Mouse (Mus musculus) neural tube, embryonic 12.5 days (tissue): ENCODE measurements around the gene Gm28308. TPM values are rescaled to one million over a fixed set of nuclear protein-coding genes. Genes with fewer than 3 reads are reported as not detected.

Experiments used
- ATAC-seq: fragments of 200-750 bp; cut with Nextera tagmentation; 2 replicates; pipeline ENCODE4 v1.8.0; 2017; ENCODE audit warnings: low read depth, mild to moderate bottlenecking, moderate TSS enrichment, moderate library complexity; ENCODE audit not compliant: low FRiP score
- H3K27ac ChIP-seq: fragments of 300-500 bp; sonication (generic); 2 replicates; pipeline ENCODE4 v1.5.1; 2016
- H3K27me3 ChIP-seq: fragments of 300-500 bp; sonication (generic); replicated peaks from 2 replicates; pipeline ENCODE4 v1.6.1; 2016; ENCODE audit warnings: mild to moderate bottlenecking
- H3K36me3 ChIP-seq: fragments of 300-500 bp; sonication (generic); 2 replicates; pipeline ENCODE4 v1.6.1; 2016; ENCODE audit warnings: mild to moderate bottlenecking
- H3K4me1 ChIP-seq: fragments of 300-500 bp; sonication (generic); 2 replicates; pipeline ENCODE4 v1.6.1; 2016
- H3K4me2 ChIP-seq: fragments of 300-500 bp; sonication (generic); replicated peaks from 2 replicates; pipeline ENCODE4 v1.6.1; 2016; ENCODE audit warnings: mild to moderate bottlenecking
- H3K4me3 ChIP-seq: fragments of 300-500 bp; sonication (generic); 2 replicates; pipeline ENCODE4 v1.5.1; 2016
- H3K9ac ChIP-seq: fragments of 300-500 bp; sonication (generic); 2 replicates; pipeline ENCODE4 v1.6.1; 2016; ENCODE audit warnings: mild to moderate bottlenecking
- H3K9me3 ChIP-seq: fragments of 300-500 bp; sonication (generic); 2 replicates; pipeline ENCODE4 v1.6.1; 2016; ENCODE audit warnings: mild to moderate bottlenecking
- WGBS: fragments of 180-500 bp; shearing (Covaris S2); methylation state at CpG from one replicate; pipeline ENCODE4 v1.1.7; 2016; 5-methylcytosine and 5-hydroxymethylcytosine counted together
- polyA plus RNA-seq: library from polyadenylated mRNA; unstranded; fragments of >200 nt; fragmentation: Nextera tagmentation; extraction: Ambion mirVana; gene quantifications from 2 replicates; pipeline ENCODE4 v1.2.1, GENCODE M21; 2016

The Gm28308 gene
- polyA plus RNA-seq, 1 experiment from 2014 or later = not detected

GRCm38 (mm10) chr6:52252016-52252774, 39.1 kb upstream of the Gm28308 start:
- H3K27me3 ChIP-seq = peaks cover 88% of the 10 kb centered on the region
- peak overlapping the region; percentile 50 for H3K4me2 ChIP-seq
- no peak overlapping the region for H3K27ac ChIP-seq
- no peaks in the 10 kb centered on the region for H3K9me3 ChIP-seq
- ATAC-seq = no peak
- H3K4me1 ChIP-seq = no peaks in the 10 kb centered on the region; the same call in 1 of the 2 replicates
- H3K36me3 ChIP-seq = no peaks in the 10 kb centered on the region
- H3K9ac ChIP-seq = no peak overlapping the region; the same call in 1 of the 2 replicates
- peak overlapping the region; percentile 15 for H3K4me3 ChIP-seq
- WGBS = 2% methylated on average over 24 of the region's 24 CpGs

- H3K4me3 ChIP-seq = peak overlapping the region; percentile 15; the same call in 1 of the 2 replicates
Measured at GRCm38 (mm10) chr6:52251177-52251879, 38.2 kb upstream of the Gm28308 start.

GRCm38 (mm10) chr6:52249826-52250225, 36.7 kb upstream of the Gm28308 start:
- no peak for ATAC-seq
- Histone ChIP-seq H3K9me3 (no peaks in the 10 kb centered on the region), H3K36me3 (no peaks in the 10 kb centered on the region), H3K4me1 (no peaks in the 10 kb centered on the region; the same call in 1 of the 2 replicates), H3K27ac (no peak overlapping the region), H3K4me2 (peak overlapping the region; percentile 50), H3K9ac (peak overlapping the region; percentile 43), H3K4me3 (no peak overlapping the region), H3K27me3 (peaks cover 90% of the 10 kb centered on the region)
- WGBS = 6% methylated on average over 4 of the region's 4 CpGs

More at GRCm38 (mm10) chr6:52251177-52251879, 38.2 kb upstream of the Gm28308 start:
- Histone ChIP-seq H3K9ac (no peak overlapping the region), H3K36me3 (no peaks in the 10 kb centered on the region), H3K9me3 (no peaks in the 10 kb centered on the region), H3K4me2 (peak overlapping the region; percentile 50), H3K4me1 (no peaks in the 10 kb centered on the region; the same call in 1 of the 2 replicates), H3K27ac (no peak overlapping the region), H3K27me3 (peaks cover 91% of the 10 kb centered on the region)
- no peak for ATAC-seq
- WGBS = 6% methylated on average over 7 of the region's 7 CpGs

GRCm38 (mm10) chr6:52249415-52249738, 36.2 kb upstream of the Gm28308 start:
- no peaks in the 10 kb centered on the region; the same call in 1 of the 2 replicates for H3K4me1 ChIP-seq
- H3K27me3 ChIP-seq = peaks cover 92% of the 10 kb centered on the region
- peak overlapping the region; percentile 18 for H3K4me3 ChIP-seq
- no peak overlapping the region for H3K27ac ChIP-seq
- no peaks in the 10 kb centered on the region for H3K36me3 ChIP-seq
- H3K9me3 ChIP-seq = no peaks in the 10 kb centered on the region
- WGBS = under 1% methylated on average over 16 of the region's 16 CpGs
- H3K4me2 ChIP-seq = peak overlapping the region; percentile 50
- ATAC-seq = no peak
- peak overlapping the region; percentile 43 for H3K9ac ChIP-seq

- ATAC-seq = no peak
- Histone ChIP-seq H3K9ac (peak overlapping the region; percentile 43), H3K27ac (0 out of 2 replicates have a peak overlapping the region, but pooled peaks have one; percentile 50), H3K27me3 (peaks cover 92% of the 10 kb centered on the region), H3K9me3 (no peaks in the 10 kb centered on the region), H3K4me3 (peak overlapping the region; percentile 18), H3K36me3 (no peaks in the 10 kb centered on the region), H3K4me2 (peak overlapping the region; percentile 50), H3K4me1 (no peaks in the 10 kb centered on the region; the same call in 1 of the 2 replicates)
- 2% methylated on average over 27 of the region's 27 CpGs for WGBS
Measured at GRCm38 (mm10) chr6:52248638-52249414, 35.7 kb upstream of the Gm28308 start.

GRCm38 (mm10) chr6:52247766-52248637, 34.9 kb upstream of the Gm28308 start:
- 0 out of 2 replicates have a peak, but pooled peaks have one; percentile 3 for ATAC-seq
- under 1% methylated on average over 23 of the region's 23 CpGs for WGBS
- Histone ChIP-seq H3K27me3 (peaks cover 92% of the 10 kb centered on the region), H3K9me3 (no peaks in the 10 kb centered on the region), H3K4me2 (peak overlapping the region; percentile 50), H3K9ac (peak overlapping the region; percentile 41), H3K36me3 (no peaks in the 10 kb centered on the region), H3K27ac (peak overlapping the region; percentile 50; the same call in 1 of the 2 replicates), H3K4me3 (peak overlapping the region; percentile 18), H3K4me1 (no peaks in the 10 kb centered on the region; the same call in 1 of the 2 replicates)

- WGBS = 5% methylated on average over 3 of the region's 3 CpGs
- Histone ChIP-seq H3K4me3 (peak overlapping the region; percentile 39), H3K27ac (no peak overlapping the region), H3K4me2 (peak overlapping the region; percentile 58), H3K9me3 (no peaks in the 10 kb centered on the region), H3K36me3 (no peaks in the 10 kb centered on the region), H3K9ac (peak overlapping the region; percentile 63), H3K27me3 (peaks cover 91% of the 10 kb centered on the region), H3K4me1 (no peaks in the 10 kb centered on the region; the same call in 1 of the 2 replicates)
- no peak for ATAC-seq
Measured at GRCm38 (mm10) chr6:52246916-52247315, 33.8 kb upstream of the Gm28308 start.

GRCm38 (mm10) chr6:52246403-52246803, 33.3 kb upstream of the Gm28308 start:
- Histone ChIP-seq H3K27me3 (peaks cover 91% of the 10 kb centered on the region), H3K9ac (peak overlapping the region; percentile 63), H3K4me1 (no peaks in the 10 kb centered on the region; the same call in 1 of the 2 replicates), H3K9me3 (no peaks in the 10 kb centered on the region), H3K36me3 (no peaks in the 10 kb centered on the region), H3K4me2 (peak overlapping the region; percentile 58), H3K27ac (no peak overlapping the region), H3K4me3 (peak overlapping the region; percentile 39)
- WGBS = under 1% methylated on average over 26 of the region's 26 CpGs
- ATAC-seq = no peak

- H3K4me3 ChIP-seq = peak within 1 kb of the TSS; percentile 39
- peak within 1 kb of the TSS; percentile 46; the same call in 1 of the 2 replicates for H3K27ac ChIP-seq
- peak within 1 kb of the TSS; percentile 58 for H3K4me2 ChIP-seq
- no peaks in the 10 kb centered on the region for H3K9me3 ChIP-seq
- no peak for ATAC-seq
- peak within 1 kb of the TSS; percentile 64 for H3K9ac ChIP-seq
- under 1% methylated on average over 20 of the region's 20 CpGs for WGBS
- peaks cover 6% of the 10 kb centered on the region; the same call in 1 of the 2 replicates for H3K4me1 ChIP-seq
- no peaks in the 10 kb centered on the region for H3K36me3 ChIP-seq
- peaks cover 91% of the 10 kb centered on the region for H3K27me3 ChIP-seq
Measured at GRCm38 (mm10) chr6:52245757-52246142, 32.6 kb upstream of the Gm28308 start, which contains the start of gene Hoxa11. Hoxa11 (minus strand) TSS chr6:52245810.

- no peak for ATAC-seq
- Histone ChIP-seq H3K4me2 (peak overlapping the region; percentile 58), H3K9me3 (no peaks in the 10 kb centered on the region), H3K27ac (peak overlapping the region; percentile 46; the same call in 1 of the 2 replicates), H3K27me3 (peaks cover 88% of the 10 kb centered on the region), H3K4me1 (peaks cover 9% of the 10 kb centered on the region; the same call in 1 of the 2 replicates), H3K9ac (peak overlapping the region; percentile 64), H3K36me3 (no peaks in the 10 kb centered on the region), H3K4me3 (peak overlapping the region; percentile 39)
- WGBS = under 1% methylated on average over 71 of the region's 71 CpGs
Measured at GRCm38 (mm10) chr6:52245040-52245756, 32.1 kb upstream of the Gm28308 start.
